In the genomic region with DNA sequence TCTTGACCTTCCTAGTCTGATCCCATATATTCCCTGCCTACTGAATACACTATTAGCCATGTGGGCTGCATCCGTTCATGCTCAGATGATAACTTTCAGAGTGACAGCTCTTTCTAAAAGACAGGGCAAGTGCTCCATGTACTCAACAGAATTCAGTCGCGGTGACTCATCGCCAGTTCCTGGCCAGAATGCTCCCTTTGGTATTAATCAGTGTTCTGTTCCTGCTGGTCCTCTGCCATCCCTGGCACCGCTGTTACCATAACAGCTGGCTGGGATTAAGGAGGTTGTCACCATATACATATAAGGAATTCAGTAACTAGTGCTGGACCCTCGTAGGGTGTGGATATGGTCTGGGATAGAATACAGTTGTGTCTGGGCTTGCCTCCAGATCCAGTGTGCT, we compare ENCODE assay signal across 7 mouse cellular contexts. TPM values are rescaled to one million over a fixed set of nuclear protein-coding genes. Genes with fewer than 3 reads are reported as not detected.
A peak's percentile ranks its signal among the peaks of the same experiment; 100 is the strongest.
DNase-seq lines count a peak whose midpoint lies in the region; ATAC-seq and TF ChIP-seq lines count a peak whose summit lies in the region.

No protein-coding gene starts in this region.

- TF ChIP-seq EP300 in lung, postnatal 0 days (IDR thresholded peaks at IDR 0.05) = peak; percentile 81

- DNase-seq in Muller cell, postnatal 12 days (ENCODE audit: inconsistent ontology term) = peak; percentile 83
- peak; percentile 72 for DNase-seq in adrenal gland, adult 8-10 months
- peak; percentile 90 for DNase-seq in lung, postnatal 0 days (ENCODE audit: low spot score)
- no peak for DNase-seq in spleen, postnatal 10 days (ENCODE audit: low spot score in 2 of 2)
- no peak for DNase-seq in thymus, postnatal 0 days (ENCODE audit: low spot score)

- H3K4me1 ChIP-seq in heart, embryonic 12.5 days (replicated peaks) = peaks cover 17% of the 10 kb centered on the region
- no peaks in the 10 kb centered on the region; the same call in 1 of the 2 replicates for H3K4me1 ChIP-seq in lung, postnatal 0 days (ENCODE audit: insufficient read depth, low read depth, low read length)
- peaks cover 20% of the 10 kb centered on the region for H3K4me1 ChIP-seq in forebrain, embryonic 16.5 days (replicated peaks; ENCODE audit: control insufficient read depth, insufficient read depth, low read length)

- no peak overlapping the region for H3K4me2 ChIP-seq in heart, embryonic 12.5 days
- H3K4me2 ChIP-seq in lung, postnatal 0 days (replicated peaks; ENCODE audit: low read depth, low read length) = no peak overlapping the region
- no peak overlapping the region for H3K4me2 ChIP-seq in forebrain, embryonic 16.5 days (ENCODE audit: low read length)

- no peaks in the 10 kb centered on the region for H3K27me3 ChIP-seq in heart, embryonic 12.5 days (replicated peaks)
- H3K27me3 ChIP-seq in lung, postnatal 0 days (replicated peaks; ENCODE audit: insufficient read depth, low read length) = no peaks in the 10 kb centered on the region
- H3K27me3 ChIP-seq in forebrain, embryonic 16.5 days (replicated peaks; ENCODE audit: control insufficient read depth, insufficient read depth, low read length) = no peaks in the 10 kb centered on the region

- TF ChIP-seq CTCF in lung, postnatal 0 days (IDR thresholded peaks at IDR 0.05) = no peak

- H3K9me3 ChIP-seq in heart, embryonic 12.5 days (replicated peaks) = no peaks in the 10 kb centered on the region
- H3K9me3 ChIP-seq in lung, postnatal 0 days (ENCODE audit: low read length) = no peaks in the 10 kb centered on the region
- 0 out of 2 replicates have a peak, but pooled peaks cover 2% of the 10 kb centered on the region for H3K9me3 ChIP-seq in forebrain, embryonic 16.5 days (ENCODE audit: control insufficient read depth, low read length)

- no peak overlapping the region for H3K9ac ChIP-seq in heart, embryonic 12.5 days
- no peak overlapping the region for H3K9ac ChIP-seq in lung, postnatal 0 days (replicated peaks; ENCODE audit: low read depth)
- no peak overlapping the region for H3K9ac ChIP-seq in forebrain, embryonic 16.5 days (replicated peaks; ENCODE audit: low read depth, low read length)

- ATAC-seq in heart, embryonic 12.5 days (ENCODE audit: insufficient number of reproducible peaks, low FRiP score) = peak; percentile 68
- peak; percentile 93 for ATAC-seq in lung, postnatal 0 days
- no peak for ATAC-seq in forebrain, embryonic 16.5 days

- H3K4me3 ChIP-seq in heart, embryonic 12.5 days = no peak overlapping the region
- no peak overlapping the region for H3K4me3 ChIP-seq in lung, postnatal 0 days (ENCODE audit: low read depth, low read length)
- no peak overlapping the region for H3K4me3 ChIP-seq in forebrain, embryonic 16.5 days (replicated peaks; ENCODE audit: low read length)

- H3K36me3 ChIP-seq in heart, embryonic 12.5 days = no peaks in the 10 kb centered on the region
- no peaks in the 10 kb centered on the region for H3K36me3 ChIP-seq in lung, postnatal 0 days (ENCODE audit: insufficient read depth, low read length)
- H3K36me3 ChIP-seq in forebrain, embryonic 16.5 days (ENCODE audit: control insufficient read depth, insufficient read depth) = no peaks in the 10 kb centered on the region

- H3K27ac ChIP-seq in heart, embryonic 12.5 days (ENCODE audit: poor library complexity, severe bottlenecking) = peak overlapping the region; percentile 36; the same call in 1 of the 2 replicates
- peak overlapping the region; percentile 38; the same call in 1 of the 2 replicates for H3K27ac ChIP-seq in lung, postnatal 0 days (ENCODE audit: low read length)
- no peak overlapping the region for H3K27ac ChIP-seq in forebrain, embryonic 16.5 days (ENCODE audit: low read length)

- 55% methylated on average over 6 of the region's 6 CpGs for WGBS in heart, embryonic 12.5 days
- WGBS in lung, postnatal 0 days = 54% methylated on average over 6 of the region's 6 CpGs
- 80% methylated on average over 6 of the region's 6 CpGs for WGBS in forebrain, embryonic 16.5 days

RNA-seq across cellular contexts. Expression of a gene that starts 23.7 kb away (rescaled TPM):
- total RNA-seq in adrenal gland, adult 8-10 months (2022) = 10 to 100 TPM; 13.8 to 32.6 (median 24.8) TPM
- 11.7 and 12.1 TPM in 2 replicates for polyA plus RNA-seq in heart, embryonic 12.5 days (2016; fragmentation: Nextera tagmentation; extraction: Ambion mirVana)
- polyA plus RNA-seq in lung, postnatal 0 days (2015; fragmentation: Nextera tagmentation; extraction: Ambion mirVana) = 20.0 and 20.2 TPM in 2 replicates
- polyA plus RNA-seq in thymus, postnatal 0 days (2015; fragmentation: Nextera tagmentation; extraction: Ambion mirVana) = 0.74 and 1.4 TPM in 2 replicates
- 2.2 and 2.4 TPM in 2 replicates for polyA plus RNA-seq in forebrain, embryonic 16.5 days (2015; fragmentation: Nextera tagmentation; extraction: Ambion mirVana)

Comparison
In these comparisons a context has a peak if more than half of its experiments do, and no peak if none do; other contexts are left out.
1. DNase-seq: peak in Muller cell, postnatal 12 days (single experiment), adrenal gland, adult 8-10 months (single experiment) and lung, postnatal 0 days (single experiment); none in spleen, postnatal 10 days (0 of 2) and thymus, postnatal 0 days (single experiment).